Mouse (Mus musculus) thymus, adult 2 months (tissue): Measurements from ENCODE around the gene Fstl1. TPM values are rescaled to one million over a fixed set of nuclear protein-coding genes. Genes with fewer than 3 reads are reported as not detected.

Source experiments
- DNase-seq: peaks from one replicate; pipeline ENCODE4 v3.0.0; 2021
- H3K27ac ChIP-seq: fragments of 200-500 bp; 2 replicates; pipeline ENCODE4 v1.5.1; 2012; ENCODE audit warnings: low read length, control low read depth; ENCODE audit not compliant: control insufficient read depth, insufficient read depth
- H3K27me3 ChIP-seq: fragments of 200-500 bp; 2 replicates; pipeline ENCODE4 v1.6.1; 2012; ENCODE audit warnings: mild to moderate bottlenecking, low read length, moderate library complexity, mixed read lengths; ENCODE audit not compliant: control insufficient read depth, insufficient read depth
- H3K36me3 ChIP-seq: fragments of 200-500 bp; 2 replicates; pipeline ENCODE4 v1.6.1; 2012; ENCODE audit warnings: mild to moderate bottlenecking, low read length, moderate library complexity; ENCODE audit not compliant: control insufficient read depth, insufficient read depth
- H3K4me1 ChIP-seq: fragments of 200-500 bp; replicated peaks from 2 replicates; pipeline ENCODE4 v1.6.1; 2012; ENCODE audit warnings: low read length; ENCODE audit not compliant: control insufficient read depth, insufficient read depth
- H3K4me3 ChIP-seq: fragments of 200-500 bp; 2 replicates; pipeline ENCODE4 v1.5.1; 2012; ENCODE audit warnings: mild to moderate bottlenecking, low read length, control low read depth, moderate library complexity; ENCODE audit not compliant: control insufficient read depth, insufficient read depth
- CTCF ChIP-seq: fragments of 200-500 bp; IDR thresholded peaks from 2 replicates; pipeline ENCODE4 v1.5.1; 2012; ENCODE audit warnings: mild to moderate bottlenecking, control low read depth, low read length, moderate library complexity, borderline replicate concordance; ENCODE audit not compliant: control insufficient read depth, poor library complexity, insufficient read depth; ENCODE audit errors: extremely low read depth
- POLR2A ChIP-seq: fragments of 200-500 bp; IDR thresholded peaks from 2 replicates; pipeline ENCODE4 v1.6.1; 2012; ENCODE audit warnings: mild to moderate bottlenecking, low read length, control low read depth, moderate library complexity; ENCODE audit not compliant: control insufficient read depth, poor library complexity, insufficient read depth; ENCODE audit errors: extremely low read depth
- WGBS: fragments of 180-500 bp; shearing (Covaris S2); methylation state at CpG from one replicate; pipeline ENCODE4 v1.1.7; 2018; 5-methylcytosine and 5-hydroxymethylcytosine counted together
- polyA plus RNA-seq: library from polyadenylated mRNA; depleted of rRNA; stranded (reverse); fragments of >200 nt; gene quantifications from 2 replicates; pipeline ENCODE4 v1.2.3, GENCODE M21; 2012

Fstl1 gene
- polyA plus RNA-seq, 1 experiment, result 9.6 TPM

DNA sequence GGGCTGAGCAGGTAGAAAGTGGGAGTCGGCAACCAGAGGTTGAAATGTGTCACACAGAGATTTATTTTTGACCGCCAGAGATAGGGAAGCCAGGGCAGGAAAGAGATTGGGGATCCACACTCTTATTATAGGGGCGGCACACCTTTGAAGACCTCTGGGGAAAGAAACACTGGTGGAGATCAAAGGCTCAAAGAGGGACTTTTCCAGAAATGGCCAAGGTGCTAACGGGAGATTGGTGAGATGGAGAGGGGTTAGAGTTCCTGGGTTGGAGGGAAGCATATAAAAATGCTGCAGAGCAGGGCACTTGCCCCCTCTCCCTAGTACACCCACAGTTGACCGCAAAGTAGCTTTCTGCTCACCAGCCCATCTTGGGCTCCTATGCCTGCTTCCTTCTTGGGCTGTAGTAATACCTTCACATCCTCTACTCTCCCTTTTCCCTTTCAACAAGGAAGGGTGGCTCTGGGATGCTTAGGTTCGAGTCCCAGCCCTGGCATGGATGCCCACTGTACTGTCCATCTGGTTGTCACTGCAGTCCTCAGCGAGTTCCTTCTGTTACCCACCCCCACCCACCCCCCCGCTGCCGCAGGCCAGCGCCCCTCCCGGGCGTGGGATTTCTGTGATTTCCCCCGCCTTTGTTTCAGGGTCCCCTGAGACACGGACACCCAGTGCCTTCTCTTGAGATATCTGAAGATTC is 360 bp upstream of the Fstl1 start:
- Histone ChIP-seq H3K4me1 (no peaks in the 10 kb centered on the region), H3K4me3 (no peak overlapping the region), H3K27ac (no peak overlapping the region), H3K36me3 (no peaks in the 10 kb centered on the region), H3K27me3 (peaks cover 3% of the 10 kb centered on the region; the same call in 1 of the 2 replicates)
- 25% methylated on average over 14 of the region's 14 CpGs for WGBS
- no peak for DNase-seq
- no peak for TF ChIP-seq CTCF
- no peak for TF ChIP-seq POLR2A

DNA sequence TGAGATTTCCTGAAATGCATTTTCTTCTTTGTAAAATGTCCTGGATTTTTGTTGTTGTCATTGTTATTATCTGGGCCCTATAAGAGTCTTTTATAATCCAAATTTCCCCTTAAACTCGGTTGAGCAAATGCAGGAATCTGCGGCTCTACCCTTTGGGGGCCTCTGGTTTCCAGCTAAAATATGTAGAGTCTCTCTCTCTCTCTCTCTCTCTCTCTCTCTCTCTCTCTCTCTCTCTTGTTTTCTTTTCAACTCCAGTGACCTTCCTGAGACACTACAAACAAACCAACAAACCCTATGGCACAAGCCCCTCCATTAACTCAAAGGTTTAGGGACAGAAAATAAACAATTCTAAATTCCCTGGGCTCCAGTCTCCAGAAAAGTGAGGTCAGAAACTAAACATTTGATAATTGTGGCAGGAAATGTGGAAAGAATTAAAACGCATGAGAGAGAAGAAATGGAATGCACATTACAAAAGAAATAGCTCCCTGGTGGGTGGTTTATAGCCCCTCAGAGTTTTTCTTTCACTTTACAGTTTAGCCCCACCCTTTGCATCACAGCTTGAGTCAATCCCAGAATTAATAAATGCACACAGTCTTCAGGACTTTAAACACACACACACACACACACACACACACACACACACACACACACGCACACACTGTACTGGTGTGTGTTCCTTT is 1.3 kb downstream of the Fstl1 start:
- TF ChIP-seq CTCF, result no peak
- no peak for TF ChIP-seq POLR2A
- peaks cover 3% of the 10 kb centered on the region; the same call in 1 of the 2 replicates for H3K27me3 ChIP-seq

DNA sequence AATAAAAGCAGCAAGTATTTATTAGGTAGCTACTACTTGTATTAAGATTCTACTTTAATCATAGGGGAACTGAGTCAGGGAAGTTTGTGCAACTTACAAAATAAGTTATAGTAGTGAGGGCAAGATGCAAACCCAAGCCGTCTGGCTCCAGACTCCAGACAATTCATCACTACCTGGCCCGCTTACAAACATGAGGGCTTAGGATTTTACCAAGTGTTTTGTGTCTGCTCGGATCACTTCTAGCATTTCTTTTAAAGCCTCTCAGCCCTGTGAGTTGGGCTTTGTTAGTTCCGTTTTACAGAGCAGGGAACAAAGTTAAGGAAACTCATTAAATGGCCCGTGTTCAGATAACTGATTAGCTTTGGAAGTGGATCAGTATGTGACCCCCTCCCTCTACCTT is 1.9 kb downstream of the Fstl1 start:
- Histone ChIP-seq H3K36me3 (no peaks in the 10 kb centered on the region), H3K4me1 (no peaks in the 10 kb centered on the region), H3K4me3 (no peak overlapping the region), H3K27ac (no peak overlapping the region), H3K27me3 (peaks cover 3% of the 10 kb centered on the region; the same call in 1 of the 2 replicates)
- 86% methylated on average over 5 of the region's 5 CpGs for WGBS
- no peak for DNase-seq
- TF ChIP-seq CTCF (no peak), POLR2A (no peak)

More for the DNA sequence above, 1.3 kb downstream of the Fstl1 start:
- no peak overlapping the region for H3K4me3 ChIP-seq
- H3K36me3 ChIP-seq, result no peaks in the 10 kb centered on the region
- no peaks in the 10 kb centered on the region for H3K4me1 ChIP-seq
- DNase-seq, result no peak
- WGBS, result 58% methylated on average over 4 of the region's 4 CpGs
- no peak overlapping the region for H3K27ac ChIP-seq

DNA sequence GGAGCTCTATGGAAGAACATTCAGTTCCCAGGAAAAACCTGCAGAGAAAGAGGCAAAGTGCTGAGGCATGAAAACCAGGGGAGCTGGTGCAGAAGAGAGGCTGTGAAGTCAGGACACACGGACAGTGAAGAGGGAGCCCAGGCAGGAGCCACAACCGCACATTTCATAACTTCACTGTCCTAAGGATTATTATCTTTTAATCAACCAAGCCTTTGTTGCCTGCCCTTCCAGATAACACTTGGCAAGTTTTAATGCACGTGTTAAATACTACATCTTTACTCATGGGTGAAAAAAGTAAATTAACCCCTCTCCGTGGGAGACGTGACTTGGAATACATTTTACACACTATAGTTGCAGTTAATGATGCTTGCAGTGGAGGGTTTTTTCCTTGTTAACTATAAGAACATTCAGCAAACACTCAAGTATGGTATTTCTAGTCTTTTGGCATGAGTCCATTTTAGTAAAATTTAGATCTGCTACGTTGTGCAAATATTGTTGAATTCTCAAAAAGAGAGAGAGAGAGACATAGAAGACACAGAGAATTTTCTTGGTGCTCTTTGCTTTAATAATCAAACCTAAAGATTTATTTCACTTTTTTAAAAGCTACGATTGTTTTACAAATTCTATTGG is 3.1 kb downstream of the Fstl1 start:
- H3K4me3 ChIP-seq, result no peak overlapping the region
- H3K36me3 ChIP-seq, result no peaks in the 10 kb centered on the region
- no peak for DNase-seq
- TF ChIP-seq POLR2A (no peak), CTCF (no peak)
- no peaks in the 10 kb centered on the region for H3K4me1 ChIP-seq
- no peak overlapping the region for H3K27ac ChIP-seq
- H3K27me3 ChIP-seq, result peaks cover 3% of the 10 kb centered on the region; the same call in 1 of the 2 replicates
- WGBS, result 91% methylated on average over 7 of the region's 7 CpGs

DNA sequence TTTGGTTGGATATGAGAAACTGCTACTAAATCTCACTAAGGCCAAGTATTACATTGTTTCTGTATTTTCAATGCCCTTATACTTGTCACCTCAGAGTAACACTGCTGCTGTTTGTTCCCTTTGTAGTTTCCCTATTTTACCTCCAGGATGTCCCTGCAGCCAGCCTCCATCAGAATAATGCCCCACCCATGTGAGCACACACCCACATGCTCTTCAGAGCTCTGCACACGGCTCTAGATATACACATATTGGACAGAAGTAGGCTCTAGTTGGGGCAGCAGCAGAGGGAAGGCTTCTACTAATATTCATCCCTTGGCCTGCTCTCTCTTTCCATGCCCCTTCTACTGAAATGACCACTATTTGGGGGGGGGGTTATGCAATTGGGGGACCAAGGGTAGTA is 3.7 kb downstream of the Fstl1 start:
- H3K36me3 ChIP-seq, result no peaks in the 10 kb centered on the region
- 50% methylated on average over 1 of the region's 1 CpGs for WGBS
- TF ChIP-seq CTCF, result no peak
- no peak for TF ChIP-seq POLR2A
- H3K4me3 ChIP-seq, result no peak overlapping the region
- no peak overlapping the region for H3K27ac ChIP-seq
- H3K27me3 ChIP-seq, result peaks cover 3% of the 10 kb centered on the region; the same call in 1 of the 2 replicates
- H3K4me1 ChIP-seq, result no peaks in the 10 kb centered on the region
- no peak for DNase-seq

DNA sequence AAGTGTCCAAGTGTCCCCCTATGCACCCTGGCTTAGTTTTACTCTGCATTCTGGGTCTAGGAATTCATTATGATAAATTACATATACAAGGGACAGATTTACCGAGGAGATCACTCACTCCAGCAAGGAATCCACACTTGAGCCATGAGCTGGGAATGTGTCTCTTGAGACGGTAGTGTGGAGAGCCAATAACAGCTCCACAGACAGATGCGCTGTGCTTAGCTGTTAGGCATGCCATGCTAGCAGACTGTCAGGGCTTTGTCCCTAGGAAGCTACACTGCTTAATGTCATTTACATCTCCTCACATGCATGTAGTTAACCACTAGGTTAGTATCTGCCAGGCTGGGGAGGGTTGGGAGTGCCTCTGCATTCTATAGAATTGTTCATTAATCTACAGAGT is 4.2 kb downstream of the Fstl1 start:
- WGBS, result 94% methylated on average over 3 of the region's 3 CpGs

More for the DNA sequence above, 4.2 kb downstream of the Fstl1 start:
- TF ChIP-seq CTCF, result no peak
- TF ChIP-seq POLR2A, result no peak
- no peak for DNase-seq
- peaks cover 3% of the 10 kb centered on the region; the same call in 1 of the 2 replicates for H3K27me3 ChIP-seq
- H3K36me3 ChIP-seq, result no peaks in the 10 kb centered on the region
- no peak overlapping the region for H3K27ac ChIP-seq
- H3K4me1 ChIP-seq, result no peaks in the 10 kb centered on the region
- no peak overlapping the region for H3K4me3 ChIP-seq
